Mouse (Mus musculus) heart, embryonic 16.5 days (tissue): ENCODE measurements around the gene Aldh1a3. TPM values are rescaled to one million over a fixed set of nuclear protein-coding genes. Genes with fewer than 3 reads are reported as not detected.
A peak's percentile ranks its signal among the peaks of the same experiment; 100 is the strongest.

ENCODE experiments used
- ATAC-seq: fragments of 200-750 bp; cut with Nextera tagmentation; replicated peaks from 2 replicates; pipeline ENCODE4 v1.8.0; 2017; ENCODE audit warnings: moderate number of reproducible peaks; ENCODE audit not compliant: insufficient read depth, low FRiP score; ENCODE audit errors: extremely low read depth
- H3K27ac ChIP-seq: fragments of 300-500 bp; sonication (generic); 2 replicates; pipeline ENCODE4 v1.5.1; 2014; ENCODE audit warnings: mild to moderate bottlenecking, low read length, control low read depth, moderate library complexity
- H3K27me3 ChIP-seq: fragments of 300-500 bp; sonication (generic); 2 replicates; pipeline ENCODE4 v1.6.1; 2014; ENCODE audit warnings: low read length, mixed read lengths; ENCODE audit not compliant: control insufficient read depth, insufficient read depth
- H3K36me3 ChIP-seq: fragments of 300-500 bp; sonication (generic); 2 replicates; pipeline ENCODE4 v1.6.1; 2014; ENCODE audit not compliant: control insufficient read depth, insufficient read depth
- H3K4me1 ChIP-seq: fragments of 300-500 bp; sonication (generic); 2 replicates; pipeline ENCODE4 v1.6.1; 2014; ENCODE audit warnings: low read length, mixed read lengths; ENCODE audit not compliant: control insufficient read depth, insufficient read depth
- H3K4me2 ChIP-seq: fragments of 300-500 bp; sonication (generic); 2 replicates; pipeline ENCODE4 v1.6.1; 2014; ENCODE audit warnings: low read depth, mild to moderate bottlenecking, control low read depth, low read length
- H3K4me3 ChIP-seq: fragments of 300-500 bp; sonication (generic); 2 replicates; pipeline ENCODE4 v1.5.1; 2014; ENCODE audit warnings: mild to moderate bottlenecking, control low read depth, low read length
- H3K9ac ChIP-seq: fragments of 300-500 bp; sonication (generic); 2 replicates; pipeline ENCODE4 v1.6.1; 2014; ENCODE audit warnings: low read length, control low read depth
- H3K9me3 ChIP-seq: fragments of 300-500 bp; sonication (generic); replicated peaks from 2 replicates; pipeline ENCODE4 v1.6.1; 2016; ENCODE audit warnings: low read length; ENCODE audit not compliant: control insufficient read depth
- WGBS: fragments of 180-500 bp; shearing (Covaris S2); extraction: QIAGEN DNeasy Blood & Tissue Kit; methylation state at CpG from one replicate; pipeline ENCODE4 v1.1.7; 2014; 5-methylcytosine and 5-hydroxymethylcytosine counted together
- polyA plus RNA-seq: library from polyadenylated mRNA; unstranded; fragments of >200 nt; fragmentation: Nextera tagmentation; extraction: Ambion mirVana; gene quantifications from 2 replicates; pipeline ENCODE4 v1.2.1, GENCODE M21; 2015

Aldh1a3 gene
- polyA plus RNA-seq, result 1.8 and 2.0 TPM in 2 replicates

GRCm38 (mm10) chr7:66427437-66428161 lies at the start of gene Aldh1a3:
Gene Aldh1a3, minus strand, starts transcription at chr7:66427517.
- under 1% methylated on average over 51 of the region's 56 CpGs for WGBS
- peak; percentile 79 for ATAC-seq
- Histone ChIP-seq H3K36me3 (no peaks in the 10 kb centered on the region), H3K9ac (peak within 1 kb of the TSS; percentile 45), H3K27ac (no peak within 1 kb of the TSS), H3K4me2 (peak within 1 kb of the TSS; percentile 79), H3K9me3 (no peaks in the 10 kb centered on the region), H3K27me3 (peaks cover 44% of the 10 kb centered on the region), H3K4me3 (peak within 1 kb of the TSS; percentile 61), H3K4me1 (peaks cover 3% of the 10 kb centered on the region; the same call in 1 of the 2 replicates)

GRCm38 (mm10) chr7:66476289-66476688 lies 49.0 kb upstream of the Aldh1a3 start:
- no peaks in the 10 kb centered on the region for H3K36me3 ChIP-seq
- no peak overlapping the region for H3K27ac ChIP-seq
- ATAC-seq, result no peak
- no peaks in the 10 kb centered on the region for H3K27me3 ChIP-seq
- H3K4me2 ChIP-seq, result no peak overlapping the region
- no peaks in the 10 kb centered on the region for H3K4me1 ChIP-seq
- no peak overlapping the region for H3K9ac ChIP-seq
- WGBS, result 57% methylated on average over 8 of the region's 8 CpGs
- no peak overlapping the region for H3K4me3 ChIP-seq
- no peaks in the 10 kb centered on the region for H3K9me3 ChIP-seq

- H3K27ac ChIP-seq, result no peak overlapping the region
- no peak overlapping the region for H3K4me3 ChIP-seq
- WGBS, result 61% methylated on average over 12 of the region's 12 CpGs
- no peaks in the 10 kb centered on the region for H3K9me3 ChIP-seq
- no peak for ATAC-seq
- no peak overlapping the region for H3K9ac ChIP-seq
- H3K4me1 ChIP-seq, result no peaks in the 10 kb centered on the region
- H3K27me3 ChIP-seq, result no peaks in the 10 kb centered on the region
- H3K4me2 ChIP-seq, result no peak overlapping the region
- H3K36me3 ChIP-seq, result no peaks in the 10 kb centered on the region
Measured at GRCm38 (mm10) chr7:66471641-66472216, 44.4 kb upstream of the Aldh1a3 start.

GRCm38 (mm10) chr7:66466641-66467040 lies 39.3 kb upstream of the Aldh1a3 start:
- Histone ChIP-seq H3K4me3 (no peak overlapping the region), H3K27ac (no peak overlapping the region), H3K36me3 (no peaks in the 10 kb centered on the region), H3K27me3 (no peaks in the 10 kb centered on the region), H3K9me3 (no peaks in the 10 kb centered on the region; the same call in 1 of the 2 replicates), H3K4me2 (no peak overlapping the region), H3K9ac (no peak overlapping the region), H3K4me1 (no peaks in the 10 kb centered on the region)
- ATAC-seq, result no peak
- 91% methylated on average over 14 of the region's 14 CpGs for WGBS

GRCm38 (mm10) chr7:66465241-66465640 lies 37.9 kb upstream of the Aldh1a3 start:
- Histone ChIP-seq H3K4me1 (no peaks in the 10 kb centered on the region), H3K36me3 (no peaks in the 10 kb centered on the region), H3K27me3 (no peaks in the 10 kb centered on the region), H3K4me2 (no peak overlapping the region), H3K9me3 (no peaks in the 10 kb centered on the region; the same call in 1 of the 2 replicates), H3K4me3 (no peak overlapping the region), H3K9ac (no peak overlapping the region), H3K27ac (no peak overlapping the region)
- 76% methylated on average over 5 of the region's 5 CpGs for WGBS
- no peak for ATAC-seq

- H3K36me3 ChIP-seq, result no peaks in the 10 kb centered on the region
- 82% methylated on average over 1 of the region's 1 CpGs for WGBS
- H3K27me3 ChIP-seq, result no peaks in the 10 kb centered on the region; the same call in 1 of the 2 replicates
- no peak overlapping the region for H3K4me2 ChIP-seq
- H3K9ac ChIP-seq, result no peak overlapping the region
- no peaks in the 10 kb centered on the region; the same call in 1 of the 2 replicates for H3K9me3 ChIP-seq
- no peaks in the 10 kb centered on the region for H3K4me1 ChIP-seq
- H3K27ac ChIP-seq, result no peak overlapping the region
- H3K4me3 ChIP-seq, result no peak overlapping the region
- no peak for ATAC-seq
Measured at GRCm38 (mm10) chr7:66463081-66463480, 35.8 kb upstream of the Aldh1a3 start.

DNA sequence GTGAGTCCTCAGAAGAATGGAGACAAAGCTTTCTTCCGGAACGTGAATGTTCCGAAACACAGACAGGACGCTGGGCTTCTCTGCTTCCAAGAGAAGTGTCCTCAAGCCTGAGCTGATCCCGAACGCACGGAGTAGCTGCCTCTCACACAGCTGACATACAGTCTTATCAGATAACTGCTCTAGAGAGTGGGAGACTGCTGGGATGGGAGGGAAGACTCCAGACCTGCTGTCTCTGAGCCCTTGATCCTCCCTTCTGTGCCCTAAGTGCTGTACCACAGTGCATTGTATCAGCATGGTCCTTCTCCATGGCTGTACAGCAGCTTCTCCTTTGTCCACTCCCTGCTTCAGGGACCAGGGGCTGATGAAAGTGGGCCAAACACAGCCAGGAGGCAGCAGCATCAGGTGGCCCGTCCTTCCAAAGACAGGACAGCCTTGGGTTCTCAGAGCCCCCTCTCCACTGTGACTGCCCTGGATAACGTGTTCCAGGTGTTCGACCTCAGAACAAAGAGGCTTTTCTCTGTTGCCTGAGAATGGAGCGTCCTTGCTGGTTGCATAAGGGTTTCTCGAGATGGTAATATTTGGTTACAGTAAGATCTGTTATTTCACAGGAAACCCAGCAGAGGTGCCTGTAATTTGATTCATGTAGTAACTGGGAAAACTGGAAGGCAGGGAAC lies 24.4 kb upstream of the Aldh1a3 start:
- Histone ChIP-seq H3K27me3 (no peaks in the 10 kb centered on the region), H3K9me3 (no peaks in the 10 kb centered on the region), H3K9ac (no peak overlapping the region), H3K36me3 (no peaks in the 10 kb centered on the region), H3K27ac (no peak overlapping the region), H3K4me2 (no peak overlapping the region), H3K4me3 (no peak overlapping the region), H3K4me1 (peaks cover 10% of the 10 kb centered on the region)
- ATAC-seq, result no peak
- 46% methylated on average over 12 of the region's 12 CpGs for WGBS

DNA sequence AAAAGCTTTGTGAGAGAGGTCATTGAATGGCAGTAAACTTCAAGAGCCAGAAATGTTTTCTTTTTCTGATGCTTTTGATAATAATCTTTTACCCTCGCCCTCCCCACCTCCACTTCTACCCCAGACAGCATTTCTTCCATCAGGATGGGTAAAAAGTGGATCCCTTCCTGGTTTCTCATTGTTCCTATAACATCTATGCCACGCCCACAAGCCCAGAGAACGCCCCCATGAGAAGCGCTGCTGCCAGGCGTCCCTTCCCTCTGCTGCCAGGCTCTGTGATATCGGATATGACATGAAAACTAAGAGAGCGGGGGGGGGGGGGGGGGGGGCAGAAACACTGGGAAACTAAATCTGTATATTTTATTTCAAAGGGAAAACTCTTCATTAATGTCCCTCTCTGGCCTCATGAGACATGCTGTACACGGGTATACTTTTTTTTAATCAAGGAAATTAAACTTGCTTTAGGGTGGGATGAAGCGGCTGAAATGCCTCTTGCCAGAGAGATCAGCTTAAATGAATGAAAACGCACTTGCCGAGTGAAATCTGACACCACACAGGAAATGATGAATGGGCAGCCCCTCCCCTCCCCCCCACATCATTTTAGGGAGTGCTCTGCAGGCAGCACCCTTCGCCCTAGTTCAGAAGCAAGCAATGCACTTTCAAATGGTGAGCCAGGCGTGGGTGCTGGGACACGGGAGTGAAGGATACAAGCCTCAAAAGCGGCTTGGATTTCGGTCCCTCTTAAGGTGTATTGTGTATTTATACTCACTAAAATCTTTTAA lies 22.8 kb upstream of the Aldh1a3 start:
- H3K4me1 ChIP-seq, result peaks cover 10% of the 10 kb centered on the region
- H3K27ac ChIP-seq, result no peak overlapping the region
- H3K9ac ChIP-seq, result peak overlapping the region; percentile 25
- WGBS, result 12% methylated on average over 16 of the region's 16 CpGs
- H3K27me3 ChIP-seq, result no peaks in the 10 kb centered on the region
- H3K4me3 ChIP-seq, result peak overlapping the region; percentile 34
- H3K9me3 ChIP-seq, result no peaks in the 10 kb centered on the region
- ATAC-seq, result peak; percentile 54
- peak overlapping the region; percentile 66 for H3K4me2 ChIP-seq
- H3K36me3 ChIP-seq, result no peaks in the 10 kb centered on the region
